Mouse (Mus musculus): ENCODE measurements around the gene H2-Ob.

GRCm38 (mm10) chr17:34268262-34268661 lies 29.6 kb downstream of the H2-Ob start:
- TF ChIP-seq CTCF (IDR thresholded peaks at IDR 0.05; ENCODE audit: low read depth, low read length): no peak
- TF ChIP-seq POLR2A (IDR thresholded peaks at IDR 0.05; ENCODE audit: extremely low read depth, insufficient read depth, low read length): no peak
